14 mouse cellular contexts compared by ENCODE assay signal in the genomic region with DNA sequence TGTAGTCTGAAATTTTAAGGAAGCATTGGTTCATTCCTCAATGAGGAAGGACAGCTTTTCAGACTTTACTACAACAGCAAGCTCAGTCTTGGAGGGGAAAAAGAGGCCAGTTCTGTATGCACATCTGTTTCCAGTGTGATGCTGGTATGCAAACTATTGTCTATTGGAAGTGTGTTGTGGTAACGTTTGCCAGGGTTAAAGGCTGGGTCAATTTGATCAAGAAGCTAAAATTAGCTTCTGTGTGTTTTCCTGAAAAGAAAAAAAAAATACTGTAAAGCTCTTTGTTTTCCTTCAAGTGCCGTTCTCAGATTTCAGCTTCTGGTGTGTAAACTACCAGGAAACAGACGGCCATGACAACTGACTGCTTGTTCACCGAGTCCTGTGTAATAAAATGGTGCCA.
DNase-seq lines count a peak whose midpoint lies in the region; ATAC-seq lines count a peak whose summit lies in the region.
"Had no signal": no experiment of that assay in that cellular context is flagged by ENCODE, and none has a peak within 500 bp of the region (broad histone marks: within the 10 kb centered on the region; RNA-seq: fewer than 3 reads in every experiment).

No protein-coding gene starts in this region.

- peaks cover 24% of the 10 kb centered on the region for H3K4me1 ChIP-seq in heart, embryonic 13.5 days
- peaks cover 10% of the 10 kb centered on the region; the same call in 1 of the 2 replicates for H3K4me1 ChIP-seq in heart, embryonic 12.5 days (replicated peaks)
- H3K4me1 ChIP-seq in limb, embryonic 12.5 days (replicated peaks): peaks cover 12% of the 10 kb centered on the region; the same call in 1 of the 2 replicates

- peak overlapping the region; percentile 22; the same call in 1 of the 2 replicates for H3K4me2 ChIP-seq in heart, embryonic 13.5 days
- no peak overlapping the region for H3K4me2 ChIP-seq in heart, embryonic 12.5 days
- H3K4me2 ChIP-seq in limb, embryonic 12.5 days: peak overlapping the region; percentile 21

- no peak overlapping the region for H3K9ac ChIP-seq in heart, embryonic 13.5 days
- H3K9ac ChIP-seq in heart, embryonic 12.5 days: no peak overlapping the region
- H3K9ac ChIP-seq in limb, embryonic 12.5 days (replicated peaks): no peak overlapping the region

- no peaks in the 10 kb centered on the region for H3K9me3 ChIP-seq in heart, embryonic 13.5 days
- no peaks in the 10 kb centered on the region for H3K9me3 ChIP-seq in heart, embryonic 12.5 days (replicated peaks)
- no peaks in the 10 kb centered on the region for H3K9me3 ChIP-seq in limb, embryonic 12.5 days

- no peaks in the 10 kb centered on the region for H3K27me3 ChIP-seq in heart, embryonic 13.5 days (replicated peaks)
- H3K27me3 ChIP-seq in heart, embryonic 12.5 days (replicated peaks): no peaks in the 10 kb centered on the region
- 0 out of 2 replicates have a peak, but pooled peaks cover 3% of the 10 kb centered on the region for H3K27me3 ChIP-seq in limb, embryonic 12.5 days

- H3K27ac ChIP-seq in heart, embryonic 13.5 days (replicated peaks): peak overlapping the region; percentile 43
- H3K27ac ChIP-seq in heart, embryonic 12.5 days (ENCODE audit: poor library complexity, severe bottlenecking): no peak overlapping the region
- H3K27ac ChIP-seq in limb, embryonic 12.5 days: peak overlapping the region; percentile 79
- H3K27ac ChIP-seq: macrophage had no signal

- peak; percentile 2 for DNase-seq in lung, postnatal 10 days
- DNase-seq in lung, postnatal 14 days: no peak
- peak; percentile 53 for DNase-seq in embryo, embryonic 9.5 days (ENCODE audit: extremely low spot score)
- DNase-seq in cerebellum, postnatal 14 days: no peak
- DNase-seq: cerebellum, adult 11-12 months; gastrocnemius, postnatal 36 days; kidney, postnatal 25 days; right cerebral cortex, postnatal 14 days had no signal

- 20% methylated on average over 4 of the region's 4 CpGs for WGBS in heart, embryonic 13.5 days
- 18% methylated on average over 4 of the region's 4 CpGs for WGBS in heart, embryonic 12.5 days
- WGBS in limb, embryonic 12.5 days: 3% methylated on average over 4 of the region's 4 CpGs

- H3K4me3 ChIP-seq in heart, embryonic 13.5 days: no peak overlapping the region
- H3K4me3 ChIP-seq in heart, embryonic 12.5 days: no peak overlapping the region
- no peak overlapping the region for H3K4me3 ChIP-seq in limb, embryonic 12.5 days (replicated peaks)

- H3K36me3 ChIP-seq in heart, embryonic 13.5 days: no peaks in the 10 kb centered on the region
- H3K36me3 ChIP-seq in heart, embryonic 12.5 days: no peaks in the 10 kb centered on the region
- H3K36me3 ChIP-seq in limb, embryonic 12.5 days: no peaks in the 10 kb centered on the region

- ATAC-seq in heart, embryonic 13.5 days (ENCODE audit: extremely low read depth, insufficient number of reproducible peaks, low FRiP score, low TSS enrichment): no peak
- no peak for ATAC-seq in heart, embryonic 12.5 days (ENCODE audit: insufficient number of reproducible peaks, low FRiP score)
- no peak for ATAC-seq in limb, embryonic 12.5 days (ENCODE audit: insufficient number of reproducible peaks, insufficient read depth, low FRiP score, low TSS enrichment, low read depth)
- ATAC-seq in inflammation-experienced regulatory T-cells, adult 6 months: no peak
- ATAC-seq: CD4-positive, CD25-positive, alpha-beta regulatory T cell, adult 4 months had no signal

Comparison
In these comparisons a context has a peak if more than half of its experiments do, and no peak if none do; other contexts are left out.
1. DNase-seq: peak in lung, postnatal 10 days (single experiment) and embryo, embryonic 9.5 days (single experiment); none in lung, postnatal 14 days (single experiment) and cerebellum, postnatal 14 days (0 of 2).